Mouse (Mus musculus): Measurements from ENCODE around the gene Fgd3.

The Fgd3 gene

GRCm38 (mm10) chr13:49300771-49301170, 19.3 kb downstream of the Fgd3 start:
- DNase-seq (ENCODE audit: low spot score) = no peak

GRCm38 (mm10) chr13:49298514-49299381, 21.4 kb downstream of the Fgd3 start:
- peak; percentile 32 for DNase-seq (ENCODE audit: low spot score)

GRCm38 (mm10) chr13:49296270-49296669, 23.8 kb downstream of the Fgd3 start:
- no peak for DNase-seq (ENCODE audit: low spot score)

GRCm38 (mm10) chr13:49294108-49294507, 26.0 kb downstream of the Fgd3 start:
- DNase-seq (ENCODE audit: low spot score) = no peak

- DNase-seq (ENCODE audit: low spot score) = no peak
Observed at GRCm38 (mm10) chr13:49291949-49292348, 28.2 kb downstream of the Fgd3 start.

GRCm38 (mm10) chr13:49291398-49291797, 28.7 kb downstream of the Fgd3 start:
- no peak for DNase-seq (ENCODE audit: low spot score)

GRCm38 (mm10) chr13:49287224-49287623, 32.9 kb downstream of the Fgd3 start:
- no peak for DNase-seq (ENCODE audit: low spot score)

GRCm38 (mm10) chr13:49286750-49287149, 33.4 kb downstream of the Fgd3 start:
- no peak for DNase-seq (ENCODE audit: low spot score)

GRCm38 (mm10) chr13:49283686-49284085, 36.4 kb downstream of the Fgd3 start:
- no peak for DNase-seq (ENCODE audit: low spot score)

- no peak for DNase-seq (ENCODE audit: low spot score)
Observed at GRCm38 (mm10) chr13:49282168-49282567, 37.9 kb downstream of the Fgd3 start.

GRCm38 (mm10) chr13:49271831-49272765, 48.0 kb downstream of the Fgd3 start:
- peak; percentile 48 for DNase-seq (ENCODE audit: low spot score)

- no peak for DNase-seq (ENCODE audit: low spot score)
Observed at GRCm38 (mm10) chr13:49270500-49270899, 49.6 kb downstream of the Fgd3 start.

- DNase-seq (ENCODE audit: low spot score) = no peak
Observed at GRCm38 (mm10) chr13:49267645-49268044, 52.5 kb downstream of the Fgd3 start.

- DNase-seq (ENCODE audit: low spot score) = no peak
Observed at GRCm38 (mm10) chr13:49260036-49260722, 59.9 kb downstream of the Fgd3 start.

GRCm38 (mm10) chr13:49257819-49258313, 62.2 kb downstream of the Fgd3 start:
- no peak for DNase-seq (ENCODE audit: low spot score)

- no peak for DNase-seq (ENCODE audit: low spot score)
Observed at GRCm38 (mm10) chr13:49252746-49253145, 67.4 kb downstream of the Fgd3 start.

GRCm38 (mm10) chr13:49252113-49252512, 68.0 kb downstream of the Fgd3 start:
- DNase-seq (ENCODE audit: low spot score) = no peak

GRCm38 (mm10) chr13:49250716-49251517, 69.2 kb downstream of the Fgd3 start:
- DNase-seq (ENCODE audit: low spot score) = no peak

- DNase-seq (ENCODE audit: low spot score) = no peak
Observed at GRCm38 (mm10) chr13:49249634-49250033, 70.5 kb downstream of the Fgd3 start.

GRCm38 (mm10) chr13:49248923-49249322, 71.2 kb downstream of the Fgd3 start:
- no peak for DNase-seq (ENCODE audit: low spot score)

GRCm38 (mm10) chr13:49248467-49248862, 71.6 kb downstream of the Fgd3 start, which contains the start of gene Susd3:
Gene Susd3 (minus strand): TSS chr13:49248706.
- no peak for DNase-seq (ENCODE audit: low spot score)
